Mouse (Mus musculus): ENCODE measurements at regions not wholly inside any gene's neighbourhood (a gene's known extent, or its start where the extent isn't known, plus 50 kb on each side); places are given as distances from the start of the nearest gene placed in this dataset.

DNA sequence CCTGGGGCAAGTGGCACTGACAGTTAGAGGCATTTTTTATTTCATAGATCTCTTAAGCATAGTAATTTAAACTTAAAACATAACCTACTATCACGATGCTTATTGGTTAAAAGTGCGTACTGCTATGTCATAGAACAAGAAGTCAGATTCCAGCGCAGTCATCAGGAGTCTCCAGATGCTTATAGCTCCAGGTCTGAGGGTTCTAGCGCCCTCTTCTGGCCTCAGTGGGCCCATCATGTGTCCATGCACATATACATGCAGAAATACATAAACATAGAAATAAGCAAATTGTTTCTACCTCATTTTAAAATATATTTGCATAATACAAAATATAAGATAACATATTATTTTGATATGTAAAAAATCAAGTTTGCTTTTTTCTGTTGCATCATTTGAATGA lies 1002.8 kb upstream of the Adgrl2 start:
- DNase-seq = peak; percentile 6

GRCm38 (mm10) chr3:149987801-149988200 lies 997.4 kb upstream of the Adgrl2 start:
- no peak for DNase-seq

- DNase-seq = no peak
Observed at GRCm38 (mm10) chr3:149956993-149957392, 966.6 kb upstream of the Adgrl2 start.

- peak; percentile 14 for DNase-seq
Observed at GRCm38 (mm10) chr3:149936197-149936596, 945.8 kb upstream of the Adgrl2 start.

DNA sequence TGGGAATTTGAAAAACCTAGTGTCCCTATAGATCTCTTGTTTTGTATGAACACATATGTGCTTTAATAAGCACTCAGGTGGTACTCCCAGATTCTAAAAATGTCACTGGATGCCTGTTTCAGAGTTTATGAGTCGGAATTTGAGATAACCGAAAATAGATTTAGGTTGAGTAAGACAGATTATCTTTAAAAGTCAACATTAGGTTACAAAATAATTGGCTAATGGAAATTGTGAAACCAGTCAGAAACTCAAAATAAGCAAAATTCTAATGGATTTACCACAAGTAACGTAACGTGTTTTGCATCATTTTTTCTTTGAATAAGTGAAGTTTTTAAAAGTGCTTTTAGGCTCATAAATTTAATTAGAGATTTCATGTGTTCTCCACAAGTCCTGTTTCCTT lies 944.5 kb upstream of the Adgrl2 start:
- no peak for DNase-seq

GRCm38 (mm10) chr3:149928456-149929360 lies 938.4 kb upstream of the Adgrl2 start:
- DNase-seq = no peak

DNA sequence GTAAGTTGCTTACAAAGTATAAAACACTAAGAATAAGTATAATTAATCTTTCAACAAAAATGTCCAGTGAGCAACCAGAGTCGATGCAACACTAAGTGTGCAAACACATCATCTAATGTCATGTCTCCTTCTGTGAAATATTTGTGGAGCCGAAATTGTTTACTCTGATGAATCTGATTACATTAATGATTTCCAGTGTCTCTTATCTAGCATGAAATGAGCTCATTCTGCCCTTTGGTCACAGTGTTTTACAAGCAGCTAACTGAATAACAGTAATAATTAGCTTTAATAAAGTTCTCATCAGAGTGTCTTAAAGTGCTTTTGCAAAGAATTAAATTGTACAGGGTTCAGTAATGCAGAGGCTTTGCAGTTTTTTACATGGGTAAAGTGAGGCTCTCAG lies 929.9 kb upstream of the Adgrl2 start:
- DNase-seq = no peak

GRCm38 (mm10) chr3:149918201-149918600 lies 927.8 kb upstream of the Adgrl2 start:
- DNase-seq = peak; percentile 6

GRCm38 (mm10) chr3:149910721-149911120 lies 920.4 kb upstream of the Adgrl2 start:
- DNase-seq = no peak

GRCm38 (mm10) chr3:149901783-149902182 lies 911.4 kb upstream of the Adgrl2 start:
- DNase-seq = no peak

DNA sequence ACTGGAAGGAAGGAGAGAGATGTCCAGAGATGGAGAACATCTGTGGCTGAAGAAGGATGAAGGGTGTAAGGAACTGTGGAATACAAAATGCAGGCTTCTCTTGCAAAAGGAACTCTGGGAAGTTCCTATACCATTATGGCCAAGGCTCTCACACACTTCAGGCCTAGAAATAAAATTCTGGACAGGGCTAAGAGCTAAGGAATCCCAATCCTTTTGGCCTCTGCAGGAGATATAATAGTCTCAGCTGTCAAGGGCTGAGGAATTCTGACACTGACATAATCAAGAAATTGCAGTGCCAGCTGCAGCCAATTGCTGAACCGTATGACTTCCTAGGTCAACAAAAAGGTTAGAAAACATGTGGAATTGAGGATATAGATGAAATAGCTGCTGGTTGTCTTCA lies 886.2 kb upstream of the Adgrl2 start:
- no peak for DNase-seq

- DNase-seq = no peak
Observed at GRCm38 (mm10) chr3:149865945-149866344, 875.6 kb upstream of the Adgrl2 start.

GRCm38 (mm10) chr3:149846941-149847539 lies 856.7 kb upstream of the Adgrl2 start:
- DNase-seq = no peak

- DNase-seq = no peak
Observed at GRCm38 (mm10) chr3:149845826-149846486, 855.6 kb upstream of the Adgrl2 start.

GRCm38 (mm10) chr3:149845083-149845825 lies 854.9 kb upstream of the Adgrl2 start:
- peak; percentile 23 for DNase-seq

DNA sequence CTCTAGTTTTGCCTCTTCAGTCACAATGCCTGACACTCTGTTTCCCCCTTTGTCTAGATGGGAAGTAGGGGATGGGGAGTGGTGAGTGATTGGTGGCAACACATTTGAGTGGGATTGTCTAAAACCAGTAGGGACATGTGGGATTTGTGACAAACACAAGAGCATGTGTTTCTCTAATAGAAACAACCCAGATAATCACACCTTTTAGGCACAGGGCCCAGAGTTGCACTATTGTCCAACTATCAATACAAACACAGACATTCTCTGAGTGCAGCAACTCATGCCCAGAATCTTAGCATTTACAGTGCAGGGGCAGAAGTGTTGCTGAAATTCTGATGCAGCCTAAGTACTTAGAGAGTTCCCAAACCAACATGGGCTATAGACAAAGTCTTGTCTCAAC lies 847.6 kb upstream of the Adgrl2 start:
- DNase-seq = no peak

- DNase-seq = no peak
Observed at GRCm38 (mm10) chr3:149836467-149837233, 846.3 kb upstream of the Adgrl2 start.

GRCm38 (mm10) chr3:149827181-149827580 lies 836.8 kb upstream of the Adgrl2 start:
- no peak for DNase-seq

GRCm38 (mm10) chr3:149826757-149827156 lies 836.4 kb upstream of the Adgrl2 start:
- peak; percentile 38 for DNase-seq

GRCm38 (mm10) chr3:149820670-149821069 lies 830.3 kb upstream of the Adgrl2 start:
- no peak for DNase-seq

GRCm38 (mm10) chr3:149819863-149820262 lies 829.5 kb upstream of the Adgrl2 start:
- no peak for DNase-seq

- DNase-seq = no peak
Observed at GRCm38 (mm10) chr3:149819081-149819480, 828.7 kb upstream of the Adgrl2 start.

Measured in retina, postnatal 1 day (tissue).